Mouse (Mus musculus): ENCODE measurements around the gene Fat1. TPM values are rescaled to one million over a fixed set of nuclear protein-coding genes. Genes with fewer than 3 reads are reported as not detected.

The Fat1 gene
- polyA plus RNA-seq (2021; fragmentation: Nextera tagmentation) = 4.6 and 4.8 TPM in 2 replicates
- long read RNA-seq, experiment 1, partial matches to known transcripts = 6 of 11 reads
- long read RNA-seq, experiment 1, other reads (novel, unspliced or antisense) = 4 of 11 reads
- long read RNA-seq, experiment 2, partial matches to known transcripts = 1 of 2 reads
- long read RNA-seq, experiment 2, other reads (novel, unspliced or antisense) = 1 of 2 reads

GRCm38 (mm10) chr8:44934850-44935497 lies at the start of gene Fat1:
Fat1 (plus strand) TSS chr8:44935447.

GRCm38 (mm10) chr8:45068759-45069386 lies 133.6 kb downstream of the Fat1 start, which contains the start of gene Mtnr1a:
Mtnr1a (plus strand) TSS chr8:45069137.

Other genes with a start within 250 kb of the Fat1 start
- not detected in 2 replicates for gene Mtnr1a, start 133.7 kb downstream of the Fat1 start, polyA plus RNA-seq (2021; fragmentation: Nextera tagmentation)